Mouse (Mus musculus) MEL (cell line): ENCODE results near the gene Gm9747. TPM values are rescaled to one million over a fixed set of nuclear protein-coding genes. Genes with fewer than 3 reads are reported as not detected.

ENCODE experiments used
- DNase-seq: peaks from one replicate; pipeline ENCODE4 v3.0.0; 2011; ENCODE audit warnings: low read depth, low spot score
- H3K27ac ChIP-seq: 2 replicates; pipeline ENCODE4 v1.5.1; 2012; ENCODE audit warnings: low read depth, mild to moderate bottlenecking, control low read depth, low read length, moderate library complexity; ENCODE audit not compliant: control insufficient read depth
- H3K27me3 ChIP-seq, 2 experiments: fragments of 150-350 bp in 1 of 2; sonication (generic) in 1 of 2; 2 replicates each; pipeline ENCODE4 v1.6.1; 2012; ENCODE audit warnings: low read length in 2 of 2, mild to moderate bottlenecking in 2 of 2, improper control_type of control experiment in 1 of 2, moderate library complexity in 1 of 2; ENCODE audit not compliant: insufficient read depth in 2 of 2, control insufficient read depth in 1 of 2
- H3K36me3 ChIP-seq, 2 experiments: 2 replicates each; pipeline ENCODE4 v1.6.1; 2012 to 2014; ENCODE audit warnings: low read length in 2 of 2, improper control_type of control experiment in 1 of 2, inconsistent platforms in 1 of 2, mild to moderate bottlenecking in 1 of 2; ENCODE audit not compliant: insufficient read depth in 2 of 2, control insufficient read depth in 1 of 2
- H3K4me1 ChIP-seq, 2 experiments: fragments of 150-350 bp in 1 of 2; sonication (generic) in 1 of 2; 2 replicates each; pipeline ENCODE4 v1.6.1; 2012; ENCODE audit warnings: low read length in 2 of 2, improper control_type of control experiment in 1 of 2, mild to moderate bottlenecking in 1 of 2; ENCODE audit not compliant: insufficient read depth in 2 of 2, control insufficient read depth in 1 of 2
- H3K4me3 ChIP-seq, 2 experiments: fragments of 150-350 bp in 1 of 2; sonication (generic) in 1 of 2; 2 replicates each; pipeline ENCODE4 v1.5.1; 2012; ENCODE audit warnings: low read depth in 2 of 2, low read length in 2 of 2, mild to moderate bottlenecking in 2 of 2, moderate library complexity in 2 of 2, control low read depth in 1 of 2, improper control_type of control experiment in 1 of 2; ENCODE audit not compliant: control insufficient read depth in 1 of 2, insufficient read depth in 1 of 2
- H3K79me2 ChIP-seq: 2 replicates; pipeline ENCODE4 v1.6.1; 2012; ENCODE audit warnings: mild to moderate bottlenecking, low read length, moderate library complexity; ENCODE audit not compliant: control insufficient read depth, poor library complexity, insufficient read depth
- H3K9ac ChIP-seq: 2 replicates; pipeline ENCODE4 v1.6.1; 2012; ENCODE audit warnings: low read depth, mild to moderate bottlenecking, control low read depth, low read length, moderate library complexity; ENCODE audit not compliant: control insufficient read depth, poor library complexity, severe bottlenecking
- H3K9me3 ChIP-seq: fragments of 150-350 bp; sonication (generic); replicated peaks from 2 replicates; pipeline ENCODE4 v1.6.1; 2012; ENCODE audit warnings: mild to moderate bottlenecking, low read length, improper control_type of control experiment, moderate library complexity; ENCODE audit not compliant: insufficient read depth
- BHLHE40 ChIP-seq: IDR thresholded peaks from 2 replicates; pipeline ENCODE4 v1.6.1; 2012; ENCODE audit warnings: low read depth, mild to moderate bottlenecking, inconsistent platforms, low read length, improper control_type of control experiment, borderline replicate concordance
- CHD1 ChIP-seq: IDR thresholded peaks from 2 replicates; pipeline ENCODE4 v1.6.1; 2012; ENCODE audit warnings: low read depth, mild to moderate bottlenecking, inconsistent platforms, low read length, improper control_type of control experiment
- CHD2 ChIP-seq: IDR thresholded peaks from 2 replicates; pipeline ENCODE4 v1.6.1; 2011; ENCODE audit warnings: low read length, improper control_type of control experiment
- CTCF ChIP-seq, 3 experiments: IDR thresholded peaks in 2 of 3; conservative IDR thresholded peaks in 1 of 3; 2 replicates each; pipeline ENCODE4 v1.5.1; 2011 to 2012; ENCODE audit warnings: low read length in 3 of 3, low read depth in 2 of 3, mild to moderate bottlenecking in 2 of 3, improper control_type of control experiment in 1 of 3, inconsistent platforms in 1 of 3, mixed read lengths in 1 of 3, moderate library complexity in 1 of 3; ENCODE audit not compliant: control insufficient read depth in 1 of 3, insufficient read depth in 1 of 3, poor library complexity in 1 of 3, severe bottlenecking in 1 of 3
- E2F4 ChIP-seq: IDR thresholded peaks from 2 replicates; pipeline ENCODE4 v1.6.1; 2011; ENCODE audit warnings: low read depth, low read length, improper control_type of control experiment, borderline replicate concordance
- ETS1 ChIP-seq: IDR thresholded peaks from 2 replicates; pipeline ENCODE4 v1.6.1; 2012; ENCODE audit warnings: low read depth, mild to moderate bottlenecking, inconsistent platforms, low read length, improper control_type of control experiment, moderate library complexity
- GATA1 ChIP-seq: IDR thresholded peaks from 2 replicates; pipeline ENCODE4 v1.6.1; 2011; ENCODE audit warnings: low read depth, low read length, improper control_type of control experiment
- JUND ChIP-seq: IDR thresholded peaks from 2 replicates; pipeline ENCODE4 v1.6.1; 2011; ENCODE audit warnings: low read depth, mild to moderate bottlenecking, improper control_type of control experiment, low read length
- KAT2A ChIP-seq: conservative IDR thresholded peaks from 2 replicates; pipeline ENCODE4 v1.6.1; 2012; ENCODE audit warnings: low read depth, low read length, improper control_type of control experiment, inconsistent platforms
- MAFK ChIP-seq: IDR thresholded peaks from 2 replicates; pipeline ENCODE4 v1.6.1; 2011; ENCODE audit warnings: low read depth, mild to moderate bottlenecking, low read length, improper control_type of control experiment, borderline replicate concordance
- MYB ChIP-seq: IDR thresholded peaks from 2 replicates; pipeline ENCODE4 v1.6.1; 2011; ENCODE audit warnings: mild to moderate bottlenecking, low read depth, low read length, improper control_type of control experiment
- MYC ChIP-seq: IDR thresholded peaks from 2 replicates; pipeline ENCODE4 v1.6.1; 2011; ENCODE audit warnings: low read depth, mild to moderate bottlenecking, low read length, improper control_type of control experiment, moderate library complexity
- NELFE ChIP-seq: IDR thresholded peaks from 2 replicates; pipeline ENCODE4 v1.6.1; 2011; ENCODE audit warnings: low read depth, low read length, improper control_type of control experiment
- POLR2AphosphoS5 ChIP-seq: IDR thresholded peaks from 2 replicates; pipeline ENCODE4 v1.6.1; 2012; ENCODE audit warnings: low read depth, borderline replicate concordance, mild to moderate bottlenecking, inconsistent platforms, low read length, moderate library complexity, mixed read lengths
- RAD21 ChIP-seq: IDR thresholded peaks from 2 replicates; pipeline ENCODE4 v1.6.1; 2011; ENCODE audit warnings: mild to moderate bottlenecking, low read depth, low read length, improper control_type of control experiment
- SIN3A ChIP-seq: IDR thresholded peaks from 2 replicates; pipeline ENCODE4 v1.6.1; 2012; ENCODE audit warnings: low read length, improper control_type of control experiment, inconsistent platforms
- TAL1 ChIP-seq: IDR thresholded peaks from 2 replicates; pipeline ENCODE4 v1.6.1; 2012; ENCODE audit warnings: mild to moderate bottlenecking, inconsistent platforms, low read length, moderate library complexity, mixed read lengths
- TBP ChIP-seq: IDR thresholded peaks from 2 replicates; pipeline ENCODE4 v1.8.0; 2011; ENCODE audit warnings: low read depth, low read length, improper control_type of control experiment
- USF2 ChIP-seq, 2 experiments: IDR thresholded peaks; 2 replicates each; pipeline ENCODE4 v1.6.1; 2011 to 2012; ENCODE audit warnings: improper control_type of control experiment in 2 of 2, low read length in 2 of 2, borderline replicate concordance in 1 of 2, inconsistent platforms in 1 of 2, low read depth in 1 of 2, mild to moderate bottlenecking in 1 of 2; ENCODE audit not compliant: insufficient read depth in 1 of 2
- ZMIZ1 ChIP-seq: IDR thresholded peaks from 2 replicates; pipeline ENCODE4 v1.6.1; 2012; ENCODE audit warnings: low read depth, mild to moderate bottlenecking, inconsistent platforms, low read length, improper control_type of control experiment, moderate library complexity
- ZNF384 ChIP-seq: IDR thresholded peaks from 2 replicates; pipeline ENCODE4 v1.6.1; 2012; ENCODE audit warnings: low read depth, mild to moderate bottlenecking, inconsistent platforms, low read length, improper control_type of control experiment
- polyA plus RNA-seq, 2 experiments: library from polyadenylated mRNA; stranded (reverse) in 1 of 2; unstranded in 1 of 2; fragments of >175 nt in 1 of 2; fragments of >200 nt in 1 of 2; gene quantifications; 2 replicates each; pipeline versions ENCODE4 v1.2.1 to v1.2.4; 2012; ENCODE audit warnings: low replicate concordance in 2 of 2, low read depth in 1 of 2; ENCODE audit not compliant: insufficient read length in 2 of 2, insufficient read depth in 1 of 2, missing spikeins in 1 of 2
- total RNA-seq: library from RNA; depleted of rRNA; stranded (reverse); fragments of 300-350 nt; gene quantifications from 2 replicates; pipeline ENCODE4 v1.2.3, GENCODE M21; 2012

Gene Gm9747
- total and polyA plus RNA-seq, 3 experiments = not detected

GRCm38 (mm10) chr1:82272231-82272630 is 39.3 kb downstream of the Gm9747 start:
- Histone ChIP-seq H3K4me3 (no peak overlapping the region), H3K27ac (no peak overlapping the region), H3K4me1 (no peaks in the 10 kb centered on the region), H3K9ac (no peak overlapping the region), H3K36me3 (no peaks in the 10 kb centered on the region), H3K27me3 (no peaks in the 10 kb centered on the region)
- DNase-seq = no peak
- TF ChIP-seq GATA1 (no peak), CHD1 (no peak), ZNF384 (no peak), MAFK (no peak), MYC (no peak), BHLHE40 (no peak), JUND (no peak), E2F4 (no peak), USF2 (IDR thresholded peaks at IDR 0.05; ENCODE audit: borderline replicate concordance in 1 of 2, insufficient read depth in 1 of 2, low read depth in 1 of 2, low read length in 2 of 2) (no peak), ZMIZ1 (no peak), ETS1 (no peak), KAT2A (no peak), CHD2 (no peak), TAL1 (no peak), SIN3A (no peak), MYB (no peak)
- TF ChIP-seq, all 39 proteins: peak for 0
- Histone ChIP-seq H3K79me2 (no peaks in the 10 kb centered on the region), H3K9me3 (no peaks in the 10 kb centered on the region)

- Histone ChIP-seq H3K4me3 (no peak overlapping the region), H3K27me3 (no peaks in the 10 kb centered on the region), H3K9me3 (no peaks in the 10 kb centered on the region), H3K27ac (no peak overlapping the region), H3K36me3 (no peaks in the 10 kb centered on the region), H3K4me1 (no peaks in the 10 kb centered on the region), H3K79me2 (no peaks in the 10 kb centered on the region), H3K9ac (no peak overlapping the region)
- TF ChIP-seq TBP (no peak), JUND (no peak), POLR2AphosphoS5 (no peak), CTCF (IDR thresholded peaks at IDR 0.05 in 2 of 3, conservative IDR thresholded peaks at IDR 0.05 in 1 of 3; ENCODE audit: control insufficient read depth in 1 of 3, insufficient read depth in 1 of 3, low read depth in 2 of 3, low read length in 3 of 3, poor library complexity in 1 of 3, severe bottlenecking in 1 of 3) (no peak), CHD2 (no peak), NELFE (no peak), MYB (no peak), RAD21 (no peak), TAL1 (no peak), GATA1 (no peak), ETS1 (no peak)
- DNase-seq = no peak
These were observed 40.6 kb downstream of the Gm9747 start for GRCm38 (mm10) chr1:82273529-82273928.
